Mouse (Mus musculus) forebrain, postnatal 0 days (tissue): ENCODE measurements at regions not wholly inside any gene's neighbourhood (a gene's known extent, or its start where the extent isn't known, plus 50 kb on each side); places are given as distances from the start of the nearest gene placed in this dataset.

ENCODE experiments used
- ATAC-seq: fragments of 200-750 bp; cut with Nextera tagmentation; 2 replicates; pipeline ENCODE4 v1.8.0; 2017; ENCODE audit warnings: mild to moderate bottlenecking, moderate library complexity
- DNase-seq: peaks from one replicate; pipeline ENCODE4 v3.0.0-alpha.2; 2015
- H3K27ac ChIP-seq: fragments of 300-500 bp; sonication (generic); 2 replicates; pipeline ENCODE4 v1.5.1; 2014; ENCODE audit warnings: low read depth, mild to moderate bottlenecking, antibody characterized with exemption, low read length, moderate library complexity, mixed read lengths
- H3K27me3 ChIP-seq: fragments of 300-500 bp; sonication (generic); 2 replicates; pipeline ENCODE4 v1.6.1; 2014; ENCODE audit warnings: mild to moderate bottlenecking, low read length, mixed read lengths; ENCODE audit not compliant: insufficient read depth
- H3K36me3 ChIP-seq: fragments of 300-500 bp; sonication (generic); 2 replicates; pipeline ENCODE4 v1.6.1; 2014; ENCODE audit warnings: mild to moderate bottlenecking, moderate library complexity; ENCODE audit not compliant: insufficient read depth
- H3K4me1 ChIP-seq: fragments of 300-500 bp; sonication (generic); 2 replicates; pipeline ENCODE4 v1.6.1; 2014; ENCODE audit warnings: antibody characterized with exemption; ENCODE audit not compliant: insufficient read depth
- H3K4me2 ChIP-seq: fragments of 300-500 bp; sonication (generic); 2 replicates; pipeline ENCODE4 v1.6.1; 2014; ENCODE audit warnings: low read depth, mild to moderate bottlenecking, moderate library complexity
- H3K4me3 ChIP-seq: fragments of 300-500 bp; sonication (generic); 2 replicates; pipeline ENCODE4 v1.5.1; 2014; ENCODE audit warnings: low read depth, low read length, mixed read lengths
- H3K9ac ChIP-seq: fragments of 300-500 bp; sonication (generic); 2 replicates; pipeline ENCODE4 v1.6.1; 2014; ENCODE audit warnings: mild to moderate bottlenecking
- H3K9me3 ChIP-seq: fragments of 300-500 bp; sonication (generic); 2 replicates; pipeline ENCODE4 v1.6.1; 2016; ENCODE audit warnings: low read length
- CTCF ChIP-seq: sonication (generic); IDR thresholded peaks from 2 replicates; pipeline ENCODE4 v1.5.1; 2016; ENCODE audit warnings: antibody characterized with exemption, control low read depth, low read depth
- WGBS: fragments of 180-500 bp; shearing (Covaris S2); extraction: QIAGEN DNeasy Blood & Tissue Kit; methylation state at CpG from one replicate; pipeline ENCODE4 v1.1.7; 2014; 5-methylcytosine and 5-hydroxymethylcytosine counted together

DNA sequence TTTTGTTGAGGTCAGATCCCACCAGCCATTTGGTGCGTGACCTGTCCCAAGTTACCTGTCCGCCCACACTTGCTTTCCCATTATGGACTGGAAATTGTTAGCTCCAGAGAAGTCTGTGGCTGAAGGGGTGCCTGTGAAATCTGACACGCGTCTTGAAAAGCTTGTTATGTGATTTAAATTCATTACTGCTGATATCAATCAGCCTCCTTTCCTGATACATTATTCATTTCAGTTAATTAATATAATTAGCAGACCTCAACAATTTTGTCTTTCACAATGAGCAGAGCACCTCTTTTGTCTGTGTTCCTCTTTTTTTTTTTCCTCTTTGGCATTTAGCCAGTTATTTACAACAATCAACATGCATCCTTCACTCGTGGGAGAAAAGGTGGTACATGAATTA, 58.6 kb upstream of the Grip1 start:
- H3K9me3 ChIP-seq, result no peaks in the 10 kb centered on the region
- no peak for TF ChIP-seq CTCF
- WGBS, result 25% methylated on average over 5 of the region's 5 CpGs
- no peaks in the 10 kb centered on the region for H3K4me1 ChIP-seq
- peak; percentile 13 for DNase-seq
- H3K4me3 ChIP-seq, result no peak overlapping the region
- H3K9ac ChIP-seq, result no peak overlapping the region
- no peaks in the 10 kb centered on the region for H3K36me3 ChIP-seq
- ATAC-seq, result peak; percentile 42; the same call in 1 of the 2 replicates
- no peak overlapping the region for H3K27ac ChIP-seq
- no peak overlapping the region for H3K4me2 ChIP-seq
- H3K27me3 ChIP-seq, result no peaks in the 10 kb centered on the region

DNA sequence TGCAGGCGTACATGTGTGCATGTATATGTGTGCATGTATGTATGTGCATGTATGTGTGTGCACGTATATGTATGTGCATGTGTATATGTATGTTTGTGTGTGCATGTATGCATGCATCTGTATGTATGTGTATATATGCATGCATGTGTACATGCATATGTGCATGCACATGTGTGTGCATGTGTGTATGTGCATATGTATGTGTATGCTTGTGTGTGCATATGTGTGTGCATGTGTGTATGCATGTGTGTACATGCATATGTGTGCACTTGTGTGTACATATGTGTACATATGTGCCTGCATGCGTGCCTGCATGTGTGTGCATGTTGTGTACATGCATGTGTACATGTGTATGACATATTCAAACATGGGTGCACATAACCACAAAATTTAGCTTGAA, 65.7 kb upstream of the Grip1 start:
- TF ChIP-seq CTCF, result no peak
- no peaks in the 10 kb centered on the region for H3K4me1 ChIP-seq
- H3K9ac ChIP-seq, result no peak overlapping the region
- ATAC-seq, result no peak
- no peak overlapping the region for H3K4me3 ChIP-seq
- WGBS, result 92% methylated on average over 3 of the region's 3 CpGs
- no peak for DNase-seq
- H3K36me3 ChIP-seq, result no peaks in the 10 kb centered on the region
- H3K27ac ChIP-seq, result no peak overlapping the region
- no peak overlapping the region for H3K4me2 ChIP-seq
- H3K9me3 ChIP-seq, result no peaks in the 10 kb centered on the region
- no peaks in the 10 kb centered on the region for H3K27me3 ChIP-seq

DNA sequence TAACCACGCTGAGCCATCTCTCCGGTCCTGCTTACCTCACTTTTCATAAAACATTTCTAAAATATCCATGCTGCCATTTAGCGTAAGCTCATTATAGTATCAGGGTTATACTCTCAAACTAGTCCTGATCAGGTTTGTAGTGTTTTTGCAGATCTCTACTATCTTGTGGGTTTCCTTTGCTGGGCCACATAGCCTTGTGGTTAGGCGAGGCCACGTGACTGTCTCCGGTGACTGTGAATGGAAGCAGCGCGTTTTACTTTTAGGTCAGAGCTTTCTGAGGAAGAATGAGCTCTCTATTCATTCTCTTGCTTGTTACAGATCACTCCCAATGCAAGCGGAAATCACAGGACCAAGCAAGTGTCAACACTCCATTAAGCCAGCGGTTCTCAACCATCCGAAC, 71.4 kb upstream of the Grip1 start:
- H3K27me3 ChIP-seq, result no peaks in the 10 kb centered on the region
- no peaks in the 10 kb centered on the region for H3K4me1 ChIP-seq
- no peak overlapping the region for H3K27ac ChIP-seq
- no peak for TF ChIP-seq CTCF
- WGBS, result 86% methylated on average over 11 of the region's 11 CpGs
- ATAC-seq, result no peak
- DNase-seq, result no peak
- no peaks in the 10 kb centered on the region for H3K9me3 ChIP-seq
- no peak overlapping the region for H3K4me2 ChIP-seq
- H3K4me3 ChIP-seq, result no peak overlapping the region
- no peak overlapping the region for H3K9ac ChIP-seq
- H3K36me3 ChIP-seq, result no peaks in the 10 kb centered on the region

DNA sequence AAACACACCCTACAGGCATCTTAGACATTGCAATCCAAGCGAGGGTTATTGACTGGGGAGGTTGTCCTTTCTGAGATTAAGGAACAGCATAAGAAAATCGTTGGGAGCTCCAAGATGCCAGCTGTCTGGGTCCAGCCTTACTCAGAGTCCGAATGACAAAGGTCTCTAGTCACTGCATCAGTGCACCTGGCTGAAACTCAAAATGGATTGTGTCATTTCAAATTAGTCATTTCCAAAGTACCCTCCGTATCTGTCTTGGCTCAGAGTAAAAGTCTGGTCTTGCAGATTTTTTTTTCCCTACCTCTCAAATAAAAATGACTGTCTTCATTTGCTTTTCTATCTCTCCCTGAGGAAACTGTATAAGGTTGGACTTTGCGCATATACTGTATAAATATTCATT, 85.1 kb upstream of the Grip1 start:
- Histone ChIP-seq H3K27me3 (no peaks in the 10 kb centered on the region), H3K27ac (no peak overlapping the region), H3K9ac (no peak overlapping the region), H3K9me3 (no peaks in the 10 kb centered on the region), H3K4me1 (no peaks in the 10 kb centered on the region), H3K4me2 (no peak overlapping the region), H3K36me3 (no peaks in the 10 kb centered on the region), H3K4me3 (no peak overlapping the region)
- TF ChIP-seq CTCF, result no peak
- WGBS, result 61% methylated on average over 5 of the region's 5 CpGs
- no peak for DNase-seq
- no peak for ATAC-seq

DNA sequence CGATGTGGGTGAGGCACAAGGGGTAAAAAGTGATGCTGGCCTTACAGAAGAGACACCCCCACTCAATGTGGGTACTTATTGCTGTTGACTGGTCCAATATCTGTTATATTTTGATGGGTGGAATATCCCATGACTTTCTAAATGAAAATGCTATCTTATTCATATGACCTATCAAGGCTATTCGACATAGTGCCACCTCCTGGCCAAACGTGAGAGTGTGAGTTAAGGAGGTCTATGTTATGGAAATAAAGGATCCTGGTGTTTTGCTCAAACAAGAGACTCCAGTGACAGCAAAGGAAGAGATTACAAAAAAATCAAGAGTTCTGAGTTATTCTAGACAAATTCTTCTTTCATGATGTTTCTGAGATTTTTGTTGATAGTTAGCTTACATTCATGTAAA, 90.0 kb upstream of the Grip1 start:
- Histone ChIP-seq H3K4me3 (no peak overlapping the region), H3K9ac (no peak overlapping the region), H3K27me3 (no peaks in the 10 kb centered on the region), H3K36me3 (no peaks in the 10 kb centered on the region), H3K9me3 (no peaks in the 10 kb centered on the region), H3K27ac (no peak overlapping the region), H3K4me1 (no peaks in the 10 kb centered on the region), H3K4me2 (no peak overlapping the region)
- WGBS, result 48% methylated on average over 3 of the region's 3 CpGs
- DNase-seq (no peak), ATAC-seq (no peak)
- TF ChIP-seq CTCF, result peak; percentile 53

DNA sequence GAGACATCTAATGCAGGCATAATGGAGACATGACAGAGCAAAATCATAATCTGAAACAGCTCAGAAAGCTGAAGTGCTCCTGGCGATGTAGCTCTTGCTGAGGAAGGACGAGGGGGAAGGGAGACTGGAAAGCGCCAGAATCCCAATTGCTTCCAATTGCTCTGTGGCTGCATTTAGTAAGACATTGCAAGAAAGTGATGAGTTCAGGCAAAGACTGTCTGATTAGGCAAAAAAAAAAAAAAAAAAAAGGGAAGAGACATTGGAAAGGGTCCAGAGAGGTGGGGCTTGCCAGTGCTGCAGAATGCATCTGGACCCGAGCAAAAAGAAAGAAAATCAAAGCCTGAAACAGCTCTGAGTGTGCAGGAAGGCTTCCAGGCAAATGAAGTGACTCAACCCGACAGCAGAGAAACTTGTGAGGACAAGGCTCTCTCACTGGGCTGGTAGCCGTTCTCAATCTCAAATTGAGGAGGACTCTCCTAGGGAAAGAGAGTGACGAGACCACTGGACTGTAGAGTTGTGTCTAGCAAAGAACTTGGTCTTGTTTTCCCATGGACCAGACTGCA, 94.8 kb upstream of the Grip1 start:
- H3K4me3 ChIP-seq, result no peak overlapping the region
- no peaks in the 10 kb centered on the region for H3K4me1 ChIP-seq
- H3K9me3 ChIP-seq, result no peaks in the 10 kb centered on the region
- DNase-seq, result peak; percentile 44
- WGBS, result 59% methylated on average over 7 of the region's 7 CpGs
- no peak for TF ChIP-seq CTCF
- ATAC-seq, result peak; percentile 69
- no peak overlapping the region for H3K27ac ChIP-seq
- no peak overlapping the region for H3K4me2 ChIP-seq
- no peak overlapping the region for H3K9ac ChIP-seq
- no peaks in the 10 kb centered on the region for H3K27me3 ChIP-seq
- no peaks in the 10 kb centered on the region for H3K36me3 ChIP-seq

DNA sequence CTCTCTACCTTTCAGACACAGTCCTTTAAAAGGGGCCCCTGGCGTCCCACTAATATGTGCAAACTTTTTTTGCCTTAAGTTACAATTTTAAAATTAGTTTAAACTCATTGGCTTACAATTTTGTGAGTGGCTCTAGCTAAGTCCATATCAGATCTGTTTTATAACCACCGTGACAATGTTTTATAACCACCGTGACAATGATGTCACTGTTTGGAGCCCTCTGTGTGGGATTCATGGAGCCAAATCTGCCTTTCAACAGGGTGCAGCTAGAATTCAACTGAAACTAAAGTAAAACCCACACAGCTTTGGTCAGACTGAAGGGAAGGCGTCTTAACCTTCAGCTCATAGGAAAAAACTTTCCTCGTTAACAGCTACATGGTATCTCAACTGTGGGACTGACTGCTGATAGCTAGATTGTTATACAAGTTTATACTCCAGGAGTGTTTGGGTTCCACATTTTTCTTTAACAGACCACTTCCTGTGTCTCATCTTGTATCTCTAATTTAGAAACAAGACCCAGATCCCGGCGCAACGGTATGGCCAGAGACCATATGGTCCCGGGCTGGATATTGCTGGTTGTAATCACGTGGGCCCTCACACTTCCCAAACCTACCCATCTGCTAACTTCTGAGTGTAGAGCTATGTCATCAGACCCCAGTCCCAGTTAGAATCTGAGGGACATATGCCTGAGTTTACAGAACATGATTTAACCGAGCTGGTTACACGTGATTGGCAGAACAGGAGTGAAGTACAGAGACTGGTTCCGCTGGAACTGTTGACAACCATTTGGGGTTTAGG, 102.7 kb upstream of the Cand1 start:
- Histone ChIP-seq H3K4me1 (no peaks in the 10 kb centered on the region), H3K4me3 (no peak overlapping the region), H3K27me3 (no peaks in the 10 kb centered on the region), H3K36me3 (no peaks in the 10 kb centered on the region), H3K9me3 (no peaks in the 10 kb centered on the region), H3K9ac (no peak overlapping the region), H3K27ac (no peak overlapping the region), H3K4me2 (no peak overlapping the region)
- 83% methylated on average over 13 of the region's 13 CpGs for WGBS
- ATAC-seq (peak; percentile 48; the same call in 1 of the 2 replicates), DNase-seq (no peak)
- no peak for TF ChIP-seq CTCF
